Mouse (Mus musculus) layer of hippocampus, adult 2 months (tissue): ENCODE data around the gene Fam189a1. TPM values are rescaled to one million over a fixed set of nuclear protein-coding genes. Genes with fewer than 3 reads are reported as not detected.
A peak's percentile ranks its signal among the peaks of the same experiment; 100 is the strongest.

ENCODE experiments used
- DNase-seq, 2 experiments: peaks; one replicate each; pipeline ENCODE4 v3.0.0; 2022; ENCODE audit warnings: low spot score in 2 of 2
- H3K27ac ChIP-seq: fragments of 200-600 bp; 2 replicates; pipeline ENCODE4 v1.8.1; 2022
- H3K4me3 ChIP-seq: fragments of 200-600 bp; 2 replicates; pipeline ENCODE4 v1.8.1; 2022; ENCODE audit warnings: mild to moderate bottlenecking
- CTCF ChIP-seq: fragments of 200-600 bp; conservative IDR thresholded peaks from 2 replicates; pipeline ENCODE4 v1.8.1; 2022; ENCODE audit warnings: antibody characterized with exemption, mild to moderate bottlenecking, moderate library complexity
- total RNA-seq, 2 experiments: library from RNA; stranded (reverse); gene quantifications; 2 replicates each; pipeline ENCODE4 v1.2.3; 2021

Fam189a1 gene
- total RNA-seq, 2 experiments from 2014 or later = 63.6 to 66.3 TPM

DNA sequence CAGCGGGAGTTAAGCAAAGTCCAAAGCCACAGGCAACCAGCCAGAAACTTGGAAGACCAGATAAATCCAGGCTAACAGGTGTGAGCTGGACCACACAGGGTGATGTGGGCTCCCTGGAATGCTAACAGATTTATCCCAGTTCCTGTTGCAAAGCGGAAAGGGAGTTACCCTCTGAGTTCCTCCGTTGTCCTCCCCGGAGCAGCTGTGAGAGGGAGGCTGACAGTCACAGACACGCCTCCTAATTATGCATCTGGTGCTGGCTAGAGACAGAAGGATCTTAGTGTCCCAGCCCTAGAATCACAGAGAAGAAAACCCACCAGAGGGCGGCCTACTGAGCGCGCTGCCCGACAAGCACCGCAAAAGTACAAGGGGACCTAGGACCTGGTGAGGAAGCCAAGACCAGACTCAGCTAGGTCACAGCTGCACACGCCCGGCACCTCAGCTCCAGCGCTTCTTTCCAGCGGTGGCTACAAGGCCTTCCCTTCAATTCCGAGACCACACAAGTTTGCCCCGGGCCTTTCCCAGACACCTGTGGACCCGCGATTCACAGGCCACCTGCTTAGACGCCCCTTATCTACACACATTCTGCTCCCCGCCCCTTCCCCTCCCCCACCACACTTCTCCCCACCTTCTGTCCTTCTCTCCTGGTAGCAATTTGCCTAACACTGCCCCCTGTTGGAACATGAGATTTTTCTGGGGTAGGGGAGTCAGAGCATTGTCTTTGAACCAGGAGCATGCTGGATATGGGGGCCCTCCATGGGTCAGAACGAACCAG lies 316.4 kb downstream of the Fam189a1 start:
- peak; percentile 65 to 74 for DNase-seq
- peak; percentile 70 for TF ChIP-seq CTCF
- peak overlapping the region; percentile 89 for H3K27ac ChIP-seq
- peak overlapping the region; percentile 30; the same call in 1 of the 2 replicates for H3K4me3 ChIP-seq

DNA sequence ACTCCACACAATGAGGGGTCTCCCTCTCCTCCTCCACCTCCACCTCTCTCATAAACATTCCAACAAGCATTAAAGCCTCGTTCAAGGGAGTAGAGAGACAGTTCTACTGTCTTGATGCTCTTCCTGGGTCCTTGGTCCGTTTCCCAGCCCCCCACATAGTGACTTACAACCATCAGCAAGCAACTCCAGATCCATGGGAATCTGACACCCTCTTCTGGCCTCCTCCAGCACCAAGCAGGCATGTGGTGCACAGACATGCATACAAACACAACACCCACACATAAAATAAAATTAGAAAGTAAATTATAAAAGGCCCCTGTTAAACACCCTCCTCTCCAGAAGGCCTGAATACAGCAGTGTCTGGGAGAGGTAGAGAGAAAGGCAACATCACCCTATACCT lies 317.1 kb downstream of the Fam189a1 start:
- Histone ChIP-seq H3K27ac (peak overlapping the region; percentile 89), H3K4me3 (no peak overlapping the region; the same call in 1 of the 2 replicates)
- peak; percentile 30; the same call in 1 of the 2 replicates for TF ChIP-seq CTCF
- DNase-seq = no peak

DNA sequence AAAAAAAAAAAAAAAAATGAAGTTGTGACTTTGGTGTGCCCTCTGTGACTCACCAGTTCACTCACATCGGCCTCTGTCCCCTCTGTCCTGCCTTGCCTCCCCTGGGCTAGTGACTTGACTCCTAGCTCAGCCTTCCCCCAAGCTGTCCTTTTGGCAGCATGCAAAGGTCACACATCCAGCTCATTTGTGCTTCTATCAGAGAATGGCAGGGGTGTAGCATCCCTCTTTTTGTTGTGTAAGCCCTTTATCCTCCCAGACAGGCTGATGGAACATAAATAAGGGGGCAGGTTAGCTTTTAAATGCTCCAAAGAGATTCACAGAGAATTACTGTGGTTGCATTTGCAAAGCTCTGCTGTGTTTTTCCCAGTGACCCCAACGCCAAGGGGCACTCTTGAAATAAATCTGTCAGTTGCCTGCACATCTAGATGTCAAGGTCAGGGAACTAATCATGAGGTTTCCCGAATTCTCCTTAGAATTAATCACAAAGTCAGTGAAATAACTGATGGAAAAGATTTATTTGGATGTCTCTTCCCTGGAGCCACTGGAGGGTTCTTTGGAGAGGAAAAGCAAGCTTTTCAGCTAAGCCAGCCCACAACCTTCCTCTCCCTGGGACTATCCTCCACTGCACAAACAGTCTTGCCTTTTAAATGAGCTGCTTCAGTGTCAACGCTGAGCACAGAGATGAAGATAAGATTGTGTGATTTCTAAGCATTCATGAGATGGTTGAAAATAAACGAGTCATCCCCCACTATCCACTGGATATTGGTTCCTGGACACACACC lies 326.0 kb downstream of the Fam189a1 start:
- DNase-seq = no peak
- Histone ChIP-seq H3K4me3 (no peak overlapping the region), H3K27ac (0 out of 2 replicates have a peak overlapping the region, but pooled peaks have one; percentile 14)
- no peak for TF ChIP-seq CTCF

DNA sequence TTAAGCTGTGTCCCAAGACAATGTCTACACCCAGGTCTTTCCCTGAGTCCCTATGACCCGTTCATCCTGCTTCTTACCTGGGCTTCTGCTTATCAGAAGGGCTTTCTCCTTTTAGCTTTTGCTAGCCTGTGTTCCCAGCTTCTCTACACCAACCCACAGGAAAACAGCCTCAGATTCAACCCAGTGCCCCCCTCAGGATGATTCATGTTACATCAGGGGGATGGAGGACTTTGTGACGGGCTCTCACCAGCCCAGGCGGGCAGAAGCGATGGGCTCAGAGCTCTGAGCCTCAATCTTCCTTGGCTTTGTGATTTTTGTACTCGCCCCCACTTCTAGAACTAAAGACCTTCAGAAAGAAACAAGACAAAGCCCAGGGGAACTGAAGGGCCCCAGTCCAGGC lies 335.3 kb downstream of the Fam189a1 start:
- DNase-seq = no peak
- no peak overlapping the region for H3K4me3 ChIP-seq
- H3K27ac ChIP-seq = no peak overlapping the region
- no peak for TF ChIP-seq CTCF

DNA sequence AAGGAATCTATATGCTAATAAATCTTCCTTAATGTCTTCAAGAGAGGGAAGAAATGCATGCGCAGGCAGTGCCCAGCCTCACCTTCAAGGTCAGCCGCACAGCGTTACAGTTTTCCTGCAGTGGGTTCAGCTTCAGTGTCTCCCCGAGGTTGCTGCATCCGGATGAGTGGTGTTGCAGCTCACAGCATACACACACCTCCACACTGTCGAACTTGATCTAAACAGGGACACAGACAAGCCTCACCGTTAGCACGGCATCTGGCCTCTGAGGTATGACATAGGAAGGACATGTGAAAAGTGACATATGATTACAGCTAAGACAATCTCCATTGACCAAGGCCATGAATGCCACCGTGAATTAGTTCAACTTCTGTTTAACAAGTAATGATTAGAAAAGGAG lies 336.7 kb downstream of the Fam189a1 start:
- Histone ChIP-seq H3K4me3 (no peak overlapping the region), H3K27ac (no peak overlapping the region)
- no peak for TF ChIP-seq CTCF
- DNase-seq = no peak

DNA sequence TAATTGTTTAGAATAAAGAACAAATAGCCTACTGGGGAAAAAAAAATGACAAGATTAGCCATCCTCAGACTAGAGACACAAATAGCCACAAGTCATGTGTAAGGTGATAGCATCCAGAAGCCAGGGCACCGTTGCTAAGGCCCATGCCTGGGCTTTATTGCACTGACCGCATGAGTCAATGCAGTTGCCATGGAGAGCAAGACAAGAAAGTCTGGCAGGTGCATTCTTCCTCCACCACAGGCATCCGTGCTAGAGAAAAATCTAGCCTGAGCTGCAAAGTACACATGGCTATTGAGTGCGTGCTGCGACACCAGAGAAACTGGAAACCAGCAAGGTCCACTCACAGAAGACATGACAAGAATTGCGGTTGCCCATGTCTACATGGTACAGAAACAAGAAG lies 347.5 kb downstream of the Fam189a1 start:
- Histone ChIP-seq H3K27ac (no peak overlapping the region), H3K4me3 (no peak overlapping the region)
- no peak for TF ChIP-seq CTCF
- peak in 1 of 2 experiments; percentile 9 for DNase-seq

DNA sequence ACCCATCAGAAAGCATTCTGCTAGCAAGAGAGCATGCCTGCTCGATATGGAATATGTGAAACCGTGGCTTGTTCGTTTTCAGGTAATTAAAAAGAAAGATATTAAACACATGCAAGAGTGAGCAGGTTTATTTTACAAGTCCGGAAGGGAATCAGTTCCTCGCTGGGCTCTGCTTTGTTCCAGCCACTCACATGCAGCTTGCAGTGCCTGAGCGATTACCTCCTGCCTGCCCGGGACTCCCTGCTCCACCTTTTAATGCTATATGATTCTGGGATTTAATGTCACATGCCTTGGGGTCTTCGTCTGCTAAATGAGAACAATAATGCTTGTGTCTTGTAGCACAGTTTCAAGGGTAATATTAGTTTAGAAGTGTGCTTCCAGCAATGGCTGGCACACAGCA lies 351.3 kb downstream of the Fam189a1 start:
- TF ChIP-seq CTCF = no peak
- peak in 1 of 2 experiments; percentile 6 for DNase-seq
- Histone ChIP-seq H3K4me3 (no peak overlapping the region), H3K27ac (no peak overlapping the region)

DNA sequence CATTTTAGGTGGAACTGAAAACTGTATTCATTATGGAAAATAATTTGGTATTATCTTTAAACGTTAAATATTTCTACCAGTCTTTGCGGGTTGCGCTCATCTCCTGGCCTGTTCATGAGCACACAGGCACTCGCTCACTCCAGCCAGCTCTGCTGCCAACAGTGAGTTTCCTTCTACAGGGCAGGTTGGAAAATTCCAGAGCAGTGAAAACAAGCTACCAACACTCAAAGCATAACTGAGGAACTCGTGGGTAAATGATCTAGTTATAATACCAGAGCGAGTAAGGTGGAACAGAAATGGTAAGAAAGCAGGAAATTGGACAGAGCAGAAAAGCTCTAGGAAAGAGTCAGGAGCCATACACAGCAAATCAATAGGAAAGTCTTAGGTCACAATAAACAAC lies 360.8 kb downstream of the Fam189a1 start:
- DNase-seq = no peak
- TF ChIP-seq CTCF = no peak
- Histone ChIP-seq H3K27ac (no peak overlapping the region), H3K4me3 (no peak overlapping the region)

DNA sequence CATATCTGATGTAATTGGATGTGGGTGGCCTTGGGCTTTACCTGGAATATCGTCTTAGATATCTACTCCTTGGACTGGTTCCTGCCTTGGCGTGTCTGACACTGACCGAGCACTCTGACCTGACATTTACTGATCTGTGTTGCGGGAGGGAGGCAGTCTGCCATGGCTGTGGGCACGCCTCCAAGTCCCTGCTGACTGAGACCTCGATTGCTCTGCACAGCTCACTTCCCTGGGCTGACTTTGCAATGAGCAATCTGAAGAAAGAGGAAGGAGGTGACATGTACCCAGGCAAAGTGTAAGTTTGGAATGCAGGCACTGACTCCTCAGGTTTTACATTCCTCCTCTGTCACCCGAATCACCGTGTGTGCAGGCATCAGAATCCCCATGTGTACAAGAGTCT lies 364.3 kb downstream of the Fam189a1 start:
- DNase-seq = no peak
- TF ChIP-seq CTCF = no peak
- Histone ChIP-seq H3K27ac (no peak overlapping the region), H3K4me3 (no peak overlapping the region)

DNA sequence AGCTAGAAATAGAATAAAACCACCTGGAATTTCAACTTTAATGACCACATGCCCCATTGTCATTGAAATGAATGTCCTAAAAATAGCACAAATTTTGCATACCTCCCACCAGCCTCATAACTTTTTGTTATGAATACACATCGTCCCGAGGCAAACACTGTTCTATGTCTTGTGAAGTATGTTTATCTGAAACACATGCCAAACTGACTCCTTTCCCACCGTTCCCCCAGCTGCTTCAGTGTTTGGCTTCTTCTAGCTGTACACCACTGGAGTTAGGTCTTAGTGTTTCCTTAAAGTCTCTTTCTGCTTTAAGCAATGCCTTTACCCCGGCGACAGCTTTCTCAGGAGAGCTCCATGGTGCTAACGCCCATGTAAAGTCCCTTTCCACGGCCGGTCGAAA lies 365.2 kb downstream of the Fam189a1 start:
- H3K4me3 ChIP-seq = no peak overlapping the region
- no peak for TF ChIP-seq CTCF
- DNase-seq = no peak
- no peak overlapping the region for H3K27ac ChIP-seq

DNA sequence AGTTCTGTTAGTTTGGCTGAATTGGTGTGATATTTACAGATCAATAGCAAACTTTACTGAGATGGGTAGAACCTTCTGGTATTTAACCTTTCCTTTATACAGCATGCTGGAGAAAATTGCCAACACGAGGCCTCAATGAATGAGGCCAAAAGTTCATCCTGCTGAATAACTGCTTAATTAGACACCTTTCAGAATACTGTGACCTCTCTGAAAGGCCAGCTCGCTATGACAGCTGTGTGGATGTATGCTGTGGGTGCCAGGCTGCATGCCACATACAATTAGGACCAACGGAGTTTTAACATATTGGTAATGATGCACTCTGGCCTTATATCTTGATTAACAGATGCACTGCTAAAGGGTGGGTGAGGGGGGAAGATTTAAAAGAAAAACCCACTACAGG lies 371.3 kb downstream of the Fam189a1 start:
- Histone ChIP-seq H3K27ac (peak overlapping the region; percentile 32; the same call in 1 of the 2 replicates), H3K4me3 (no peak overlapping the region)
- DNase-seq = no peak
- TF ChIP-seq CTCF = no peak

DNA sequence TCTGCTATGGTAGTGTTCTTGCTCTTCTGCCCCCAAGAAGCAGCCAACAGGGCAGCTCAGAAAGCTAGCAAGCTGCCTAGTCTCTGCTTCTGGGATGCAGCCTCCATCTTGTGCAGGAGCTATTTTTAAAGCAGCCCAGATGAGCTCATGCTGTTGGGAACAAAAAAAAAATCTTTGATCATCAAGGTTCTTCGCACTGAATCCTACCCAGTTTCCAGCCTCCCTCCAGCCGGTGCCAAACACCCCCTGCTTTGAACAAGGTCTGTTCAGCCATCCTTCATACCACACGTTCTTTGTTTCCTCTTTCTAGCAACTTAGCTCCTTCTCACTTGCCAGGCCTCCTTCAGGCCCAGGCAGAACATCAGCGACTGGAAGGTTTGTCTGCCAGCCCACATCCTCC lies 376.9 kb downstream of the Fam189a1 start:
- H3K4me3 ChIP-seq = no peak overlapping the region
- H3K27ac ChIP-seq = peak overlapping the region; percentile 94
- DNase-seq = peak; percentile 74 to 83
- TF ChIP-seq CTCF = no peak

DNA sequence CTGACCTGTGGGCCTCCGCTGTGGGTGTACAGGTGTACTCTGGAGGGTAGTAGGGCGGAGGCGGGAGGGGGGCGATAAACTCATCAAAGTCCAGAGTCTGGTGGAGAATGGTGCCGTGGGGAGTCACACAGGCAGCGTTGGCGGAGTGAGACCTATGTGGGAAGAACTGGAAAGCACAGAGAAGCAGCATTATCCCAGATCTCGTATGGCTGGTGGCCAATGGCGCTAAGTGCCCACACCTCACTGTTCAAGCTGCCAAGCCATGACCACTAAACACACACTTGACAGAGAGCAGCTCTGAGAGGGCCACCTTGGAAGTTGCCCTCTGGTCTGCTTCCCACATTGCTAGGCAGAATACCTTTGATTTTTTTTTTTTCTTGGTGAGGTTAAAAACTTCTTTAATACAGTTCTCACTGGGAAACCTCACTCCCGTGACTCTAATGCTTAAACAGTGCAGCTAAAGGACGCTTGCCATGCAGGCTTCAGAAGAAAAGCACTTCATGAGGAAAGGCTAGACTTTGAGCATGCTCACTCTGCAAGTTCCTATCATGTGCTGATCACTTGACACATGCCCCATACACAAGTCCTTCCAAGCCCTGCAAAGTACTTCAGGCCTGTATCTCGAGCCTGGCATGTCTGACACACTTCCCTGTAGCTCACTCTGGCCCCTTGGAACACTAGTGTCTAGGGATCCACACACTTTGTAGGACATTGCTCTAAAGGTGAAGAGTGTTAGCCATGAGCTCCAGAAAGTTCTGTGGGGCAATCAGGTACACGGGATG lies 379.5 kb downstream of the Fam189a1 start:
- no peak for DNase-seq
- Histone ChIP-seq H3K4me3 (no peak overlapping the region), H3K27ac (no peak overlapping the region)
- TF ChIP-seq CTCF = no peak
